Mouse (Mus musculus): ENCODE measurements around the gene Panx1. TPM values are rescaled to one million over a fixed set of nuclear protein-coding genes. Genes with fewer than 3 reads are reported as not detected.

Gene Panx1
- polyA plus RNA-seq, 1 experiment from 2014 or later = 243 TPM

- H3K9ac ChIP-seq (replicated peaks; ENCODE audit: low read length) = no peak overlapping the region
- H3K4me2 ChIP-seq (ENCODE audit: low read length) = no peak overlapping the region
- H3K4me3 ChIP-seq (replicated peaks; ENCODE audit: low read depth, low read length) = no peak overlapping the region
- peak; percentile 67 for DNase-seq
- H3K9me3 ChIP-seq (ENCODE audit: control insufficient read depth, low read length) = no peaks in the 10 kb centered on the region
- no peaks in the 10 kb centered on the region for H3K27me3 ChIP-seq (ENCODE audit: control insufficient read depth, insufficient read depth, low read length)
- H3K27ac ChIP-seq (replicated peaks; ENCODE audit: low read depth, low read length) = no peak overlapping the region
- H3K4me1 ChIP-seq (ENCODE audit: control insufficient read depth, insufficient read depth, low read length) = peaks cover 8% of the 10 kb centered on the region; the same call in 1 of the 2 replicates
- WGBS = 68% methylated on average over 5 of the region's 5 CpGs
- no peak for ATAC-seq (ENCODE audit: low FRiP score, low TSS enrichment)
- H3K36me3 ChIP-seq (ENCODE audit: control insufficient read depth, insufficient read depth, low read length) = peaks cover 15% of the 10 kb centered on the region; the same call in 1 of the 2 replicates
These were observed 11.6 kb downstream of the Panx1 start for GRCm38 (mm10) chr9:15033568-15034160.

DNA sequence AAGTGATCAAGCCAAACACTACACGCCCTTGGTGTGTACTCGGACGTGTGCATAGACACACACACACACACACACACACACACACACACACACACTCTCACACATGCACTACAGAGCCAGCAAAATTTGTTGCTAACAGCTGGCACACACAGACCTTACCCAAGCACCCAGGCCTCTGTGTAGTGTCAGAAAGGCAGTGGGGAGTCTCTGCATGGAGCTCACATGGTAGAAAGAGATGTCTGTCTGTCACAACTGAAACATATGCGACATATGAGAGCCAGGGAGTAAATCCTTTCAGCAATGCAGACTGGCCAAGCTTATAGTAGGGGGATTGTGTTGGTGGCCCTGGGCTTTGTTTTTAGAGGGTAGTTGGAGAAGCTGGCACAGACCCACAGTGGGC lies 12.5 kb downstream of the Panx1 start:
- Histone ChIP-seq H3K27ac (replicated peaks; ENCODE audit: low read depth, low read length) (no peak overlapping the region), H3K4me1 (ENCODE audit: control insufficient read depth, insufficient read depth, low read length) (peaks cover 8% of the 10 kb centered on the region; the same call in 1 of the 2 replicates), H3K9ac (replicated peaks; ENCODE audit: low read length) (no peak overlapping the region), H3K27me3 (ENCODE audit: control insufficient read depth, insufficient read depth, low read length) (no peaks in the 10 kb centered on the region), H3K4me2 (ENCODE audit: low read length) (no peak overlapping the region), H3K4me3 (replicated peaks; ENCODE audit: low read depth, low read length) (no peak overlapping the region), H3K36me3 (ENCODE audit: control insufficient read depth, insufficient read depth, low read length) (peaks cover 15% of the 10 kb centered on the region; the same call in 1 of the 2 replicates), H3K9me3 (ENCODE audit: control insufficient read depth, low read length) (no peaks in the 10 kb centered on the region)
- 91% methylated on average over 4 of the region's 4 CpGs for WGBS
- no peak for DNase-seq
- ATAC-seq (ENCODE audit: low FRiP score, low TSS enrichment) = no peak

DNA sequence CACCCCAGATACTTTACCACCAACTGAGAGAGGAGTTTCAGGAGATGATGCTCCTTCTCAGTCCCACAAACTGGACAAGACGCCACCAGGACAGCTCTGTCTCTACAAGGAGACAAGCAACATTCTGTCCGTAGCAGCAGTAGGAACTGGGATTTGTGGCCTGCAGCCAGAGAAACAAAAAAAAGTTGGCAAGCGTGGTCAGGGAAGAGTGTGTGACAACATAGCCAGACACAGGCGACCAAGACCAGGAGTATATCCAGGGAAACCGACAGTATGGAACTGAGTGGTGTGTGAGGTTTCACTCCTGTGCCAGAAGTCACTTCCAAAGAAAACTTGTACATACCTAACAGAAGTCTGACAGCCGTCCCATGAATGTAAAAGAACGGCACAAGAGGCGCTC lies 14.5 kb downstream of the Panx1 start:
- Histone ChIP-seq H3K36me3 (ENCODE audit: control insufficient read depth, insufficient read depth, low read length) (peaks cover 17% of the 10 kb centered on the region; the same call in 1 of the 2 replicates), H3K9me3 (ENCODE audit: control insufficient read depth, low read length) (no peaks in the 10 kb centered on the region), H3K27ac (replicated peaks; ENCODE audit: low read depth, low read length) (no peak overlapping the region), H3K27me3 (ENCODE audit: control insufficient read depth, insufficient read depth, low read length) (no peaks in the 10 kb centered on the region), H3K4me3 (replicated peaks; ENCODE audit: low read depth, low read length) (no peak overlapping the region), H3K4me2 (ENCODE audit: low read length) (no peak overlapping the region), H3K9ac (replicated peaks; ENCODE audit: low read length) (no peak overlapping the region), H3K4me1 (ENCODE audit: control insufficient read depth, insufficient read depth, low read length) (no peaks in the 10 kb centered on the region)
- ATAC-seq (ENCODE audit: low FRiP score, low TSS enrichment) (no peak), DNase-seq (peak; percentile 27)
- 85% methylated on average over 8 of the region's 8 CpGs for WGBS

DNA sequence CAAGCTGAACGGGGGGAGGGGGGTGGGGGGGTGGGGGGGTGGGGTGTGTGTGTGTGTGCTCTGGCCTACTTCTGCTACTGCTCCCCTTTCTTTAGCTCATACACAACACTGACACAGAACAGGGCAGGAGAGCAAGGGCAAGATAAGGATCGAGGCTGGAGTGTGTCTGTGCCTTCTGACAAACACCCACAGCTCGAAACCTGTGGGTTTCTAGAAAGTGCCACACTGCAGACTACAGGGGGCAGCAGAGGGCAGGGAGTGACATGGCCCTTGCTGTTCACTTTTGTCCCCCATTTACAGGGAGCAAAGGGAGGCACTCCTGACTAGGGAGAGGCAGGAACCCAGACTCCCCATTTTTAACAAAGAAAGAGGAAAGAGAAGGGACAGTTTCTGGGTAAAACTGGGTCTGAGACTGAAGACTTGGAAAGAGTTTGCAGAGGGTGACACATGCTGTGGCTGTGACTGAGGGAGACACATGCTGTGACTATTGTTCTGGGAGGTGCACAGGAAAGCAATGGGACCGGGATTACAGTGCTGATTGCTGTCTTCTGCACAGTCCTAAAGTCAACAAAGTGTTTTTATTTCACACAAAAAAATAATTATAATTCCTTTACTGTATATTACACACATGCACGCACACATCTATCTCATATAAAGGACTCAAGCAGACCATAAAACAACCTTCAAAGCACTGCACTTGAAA lies 16.1 kb downstream of the Panx1 start:
- DNase-seq (peak; percentile 62), ATAC-seq (ENCODE audit: low FRiP score, low TSS enrichment) (no peak)
- Histone ChIP-seq H3K27ac (replicated peaks; ENCODE audit: low read depth, low read length) (no peak overlapping the region), H3K9ac (replicated peaks; ENCODE audit: low read length) (no peak overlapping the region), H3K27me3 (ENCODE audit: control insufficient read depth, insufficient read depth, low read length) (no peaks in the 10 kb centered on the region), H3K4me2 (ENCODE audit: low read length) (no peak overlapping the region), H3K4me3 (replicated peaks; ENCODE audit: low read depth, low read length) (no peak overlapping the region), H3K9me3 (ENCODE audit: control insufficient read depth, low read length) (no peaks in the 10 kb centered on the region), H3K4me1 (ENCODE audit: control insufficient read depth, insufficient read depth, low read length) (no peaks in the 10 kb centered on the region), H3K36me3 (ENCODE audit: control insufficient read depth, insufficient read depth, low read length) (peaks cover 17% of the 10 kb centered on the region; the same call in 1 of the 2 replicates)
- WGBS = 50% methylated on average over 5 of the region's 5 CpGs

DNA sequence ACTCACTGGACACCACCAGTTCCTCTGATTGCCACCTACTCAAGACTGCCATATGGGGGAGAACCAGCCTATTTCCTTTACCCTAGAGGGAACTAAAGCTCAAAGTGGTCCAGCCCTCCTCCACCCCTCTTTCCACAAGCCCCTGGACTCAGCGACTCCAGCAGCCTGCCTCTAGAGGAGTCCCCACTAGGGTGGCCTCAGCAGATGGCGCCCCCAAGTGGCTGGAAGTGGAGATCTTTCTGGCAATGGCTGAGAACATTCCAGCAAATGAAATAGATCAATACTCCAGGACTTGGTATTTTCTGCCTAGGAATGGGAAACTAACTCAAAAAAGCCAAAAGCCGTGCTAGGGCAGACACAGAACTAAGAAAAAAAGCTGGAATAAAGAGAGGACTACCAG lies 17.6 kb downstream of the Panx1 start:
- ATAC-seq (ENCODE audit: low FRiP score, low TSS enrichment) (no peak), DNase-seq (no peak)
- Histone ChIP-seq H3K4me1 (ENCODE audit: control insufficient read depth, insufficient read depth, low read length) (no peaks in the 10 kb centered on the region), H3K9ac (replicated peaks; ENCODE audit: low read length) (no peak overlapping the region), H3K27ac (replicated peaks; ENCODE audit: low read depth, low read length) (no peak overlapping the region), H3K9me3 (ENCODE audit: control insufficient read depth, low read length) (no peaks in the 10 kb centered on the region), H3K27me3 (ENCODE audit: control insufficient read depth, insufficient read depth, low read length) (no peaks in the 10 kb centered on the region), H3K4me2 (ENCODE audit: low read length) (no peak overlapping the region), H3K4me3 (replicated peaks; ENCODE audit: low read depth, low read length) (no peak overlapping the region), H3K36me3 (ENCODE audit: control insufficient read depth, insufficient read depth, low read length) (peaks cover 14% of the 10 kb centered on the region; the same call in 1 of the 2 replicates)
- 74% methylated on average over 3 of the region's 3 CpGs for WGBS

DNA sequence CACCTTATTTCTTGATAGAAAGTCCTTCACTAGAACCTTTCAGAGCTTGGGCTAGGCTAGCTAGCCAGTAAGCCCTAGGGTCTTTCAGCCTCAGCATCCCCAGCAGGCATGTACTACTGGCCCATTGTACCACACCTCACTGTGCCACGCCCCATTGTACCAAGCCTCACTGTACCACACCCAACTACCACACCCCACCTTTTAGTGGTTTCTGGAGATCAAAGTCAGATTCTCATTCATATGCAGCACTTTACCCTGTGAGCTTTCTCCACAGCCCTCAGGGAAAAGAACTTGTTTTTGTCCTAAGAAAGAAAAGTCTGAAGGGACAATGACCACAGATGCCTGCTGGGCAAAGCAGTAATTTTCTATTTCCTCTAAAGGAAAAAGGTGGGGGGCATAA lies 22.2 kb downstream of the Panx1 start:
- Histone ChIP-seq H3K9me3 (ENCODE audit: control insufficient read depth, low read length) (no peaks in the 10 kb centered on the region), H3K4me2 (ENCODE audit: low read length) (no peak overlapping the region), H3K4me3 (replicated peaks; ENCODE audit: low read depth, low read length) (no peak overlapping the region), H3K9ac (replicated peaks; ENCODE audit: low read length) (no peak overlapping the region), H3K36me3 (ENCODE audit: control insufficient read depth, insufficient read depth, low read length) (peaks cover 33% of the 10 kb centered on the region), H3K4me1 (ENCODE audit: control insufficient read depth, insufficient read depth, low read length) (no peaks in the 10 kb centered on the region), H3K27ac (replicated peaks; ENCODE audit: low read depth, low read length) (no peak overlapping the region), H3K27me3 (ENCODE audit: control insufficient read depth, insufficient read depth, low read length) (no peaks in the 10 kb centered on the region)
- no peak for ATAC-seq (ENCODE audit: low FRiP score, low TSS enrichment)
- DNase-seq = no peak
- WGBS = 100% methylated on average over 1 of the region's 1 CpGs

DNA sequence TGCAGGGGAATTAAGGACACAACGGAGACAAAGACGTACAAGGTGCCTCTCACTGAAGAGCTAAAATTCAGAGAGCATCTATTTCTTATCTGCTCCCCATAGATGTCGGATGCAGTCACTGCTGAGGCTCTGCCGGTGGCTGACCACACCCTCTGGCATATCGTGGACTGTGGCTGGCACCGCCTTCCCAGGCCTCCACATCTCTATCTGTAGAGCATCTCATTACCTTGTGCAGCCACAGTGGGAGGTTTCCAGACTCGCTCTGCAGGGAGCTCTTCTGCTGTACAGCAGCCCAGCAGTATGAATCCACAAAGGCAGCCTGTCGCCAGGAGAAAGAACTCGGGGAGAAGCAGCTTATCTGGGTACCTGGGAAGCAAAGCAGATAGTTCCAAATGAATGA lies 24.1 kb downstream of the Panx1 start:
- Histone ChIP-seq H3K27me3 (ENCODE audit: control insufficient read depth, insufficient read depth, low read length) (no peaks in the 10 kb centered on the region), H3K4me1 (ENCODE audit: control insufficient read depth, insufficient read depth, low read length) (no peaks in the 10 kb centered on the region), H3K4me3 (replicated peaks; ENCODE audit: low read depth, low read length) (no peak overlapping the region), H3K36me3 (ENCODE audit: control insufficient read depth, insufficient read depth, low read length) (peaks cover 33% of the 10 kb centered on the region), H3K9me3 (ENCODE audit: control insufficient read depth, low read length) (no peaks in the 10 kb centered on the region), H3K27ac (replicated peaks; ENCODE audit: low read depth, low read length) (no peak overlapping the region), H3K9ac (replicated peaks; ENCODE audit: low read length) (no peak overlapping the region), H3K4me2 (ENCODE audit: low read length) (no peak overlapping the region)
- DNase-seq (no peak), ATAC-seq (ENCODE audit: low FRiP score, low TSS enrichment) (no peak)
- WGBS = 71% methylated on average over 9 of the region's 9 CpGs

GRCm38 (mm10) chr9:15020561-15021080 lies 24.7 kb downstream of the Panx1 start:
- no peak for ATAC-seq (ENCODE audit: low FRiP score, low TSS enrichment)
- Histone ChIP-seq H3K4me1 (ENCODE audit: control insufficient read depth, insufficient read depth, low read length) (no peaks in the 10 kb centered on the region), H3K9me3 (ENCODE audit: control insufficient read depth, low read length) (no peaks in the 10 kb centered on the region), H3K27me3 (ENCODE audit: control insufficient read depth, insufficient read depth, low read length) (no peaks in the 10 kb centered on the region), H3K4me2 (ENCODE audit: low read length) (no peak overlapping the region), H3K36me3 (ENCODE audit: control insufficient read depth, insufficient read depth, low read length) (peaks cover 33% of the 10 kb centered on the region), H3K9ac (replicated peaks; ENCODE audit: low read length) (no peak overlapping the region), H3K4me3 (replicated peaks; ENCODE audit: low read depth, low read length) (no peak overlapping the region), H3K27ac (replicated peaks; ENCODE audit: low read depth, low read length) (no peak overlapping the region)
- 92% methylated on average over 5 of the region's 5 CpGs for WGBS
- no peak for DNase-seq

DNA sequence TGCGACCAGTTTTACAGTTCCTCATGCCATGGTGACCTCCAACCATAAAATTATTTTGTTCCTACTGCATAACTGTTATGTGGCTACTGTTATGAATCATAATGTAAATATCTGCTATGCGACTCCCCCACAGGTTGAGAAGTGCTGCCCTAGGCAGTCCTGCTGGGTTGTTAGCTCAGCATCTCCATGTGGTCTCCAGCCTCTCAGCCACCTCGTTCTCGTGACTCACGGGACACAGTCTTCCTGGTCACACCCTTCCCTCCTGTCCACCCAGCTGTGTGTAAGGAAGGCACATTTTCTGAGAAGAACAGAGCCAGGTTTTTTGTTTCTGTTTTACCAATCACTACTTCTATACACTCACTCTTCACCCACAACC lies 26.5 kb downstream of the Panx1 start:
- Histone ChIP-seq H3K9me3 (ENCODE audit: control insufficient read depth, low read length) (no peaks in the 10 kb centered on the region), H3K27ac (replicated peaks; ENCODE audit: low read depth, low read length) (no peak overlapping the region), H3K4me1 (ENCODE audit: control insufficient read depth, insufficient read depth, low read length) (no peaks in the 10 kb centered on the region), H3K36me3 (ENCODE audit: control insufficient read depth, insufficient read depth, low read length) (peaks cover 39% of the 10 kb centered on the region), H3K4me2 (ENCODE audit: low read length) (no peak overlapping the region), H3K4me3 (replicated peaks; ENCODE audit: low read depth, low read length) (no peak overlapping the region), H3K27me3 (ENCODE audit: control insufficient read depth, insufficient read depth, low read length) (no peaks in the 10 kb centered on the region), H3K9ac (replicated peaks; ENCODE audit: low read length) (no peak overlapping the region)
- 92% methylated on average over 5 of the region's 5 CpGs for WGBS
- DNase-seq = no peak
- ATAC-seq (ENCODE audit: low FRiP score, low TSS enrichment) = no peak
